Mouse (Mus musculus) thymus, adult 18-20 months (tissue): Measurements from ENCODE around the gene Glyat.
"Not testable (repeated sequence)": the region's sequence is repeated elsewhere in the genome, so short reads cannot be mapped to it uniquely, and the experiment has no call there.

Source experiments
- DNase-seq, 2 experiments: peaks; one replicate each; pipeline ENCODE4 v3.0.0; 2022; ENCODE audit warnings: mixed read lengths in 2 of 2

Gene Glyat

GRCm38 (mm10) chr19:12633176-12633575, at the start of gene Glyat:
TSS of gene Glyat (plus strand) at chr19:12633308.
- DNase-seq = no peak

- no peak for DNase-seq
These were observed 47.8 kb upstream of the Glyat start for GRCm38 (mm10) chr19:12585310-12585709.

- DNase-seq = peak; percentile 28 to 62
These were observed 41.2 kb upstream of the Glyat start for GRCm38 (mm10) chr19:12591908-12592307.

- no peak for DNase-seq
These were observed 38.0 kb upstream of the Glyat start for GRCm38 (mm10) chr19:12595135-12595529.

GRCm38 (mm10) chr19:12595530-12596289, 37.4 kb upstream of the Glyat start:
- DNase-seq = peak; percentile 19 to 27

- DNase-seq = no peak
These were observed 36.6 kb upstream of the Glyat start for GRCm38 (mm10) chr19:12596290-12597072.

- DNase-seq = no peak
These were observed 36.1 kb upstream of the Glyat start for GRCm38 (mm10) chr19:12597073-12597405.

- no peak for DNase-seq
These were observed 34.4 kb upstream of the Glyat start for GRCm38 (mm10) chr19:12598674-12599073.

- no peak for DNase-seq
These were observed 33.4 kb upstream of the Glyat start, which contains the start of gene Gm4952 for GRCm38 (mm10) chr19:12599674-12600073. TSS of gene Gm4952 (plus strand) at chr19:12599974.

GRCm38 (mm10) chr19:12600684-12601480, 32.2 kb upstream of the Glyat start:
- no peak for DNase-seq

- no peak for DNase-seq
These were observed 24.8 kb upstream of the Glyat start for GRCm38 (mm10) chr19:12608336-12608735.

GRCm38 (mm10) chr19:12613646-12614045, 19.5 kb upstream of the Glyat start:
- no peak for DNase-seq

- DNase-seq = no peak
These were observed 1.2 kb downstream of the Glyat start for GRCm38 (mm10) chr19:12634259-12634658.

- DNase-seq = no peak
These were observed 1.9 kb downstream of the Glyat start for GRCm38 (mm10) chr19:12634963-12635362.

GRCm38 (mm10) chr19:12636863-12637262, 3.8 kb downstream of the Glyat start:
- no peak for DNase-seq

- no peak for DNase-seq
These were observed 4.9 kb downstream of the Glyat start for GRCm38 (mm10) chr19:12638049-12638448.

- no peak for DNase-seq
These were observed 16.4 kb downstream of the Glyat start for GRCm38 (mm10) chr19:12649511-12649910.

- no peak for DNase-seq
These were observed 33.0 kb downstream of the Glyat start for GRCm38 (mm10) chr19:12666156-12666555.

GRCm38 (mm10) chr19:12668601-12669000, 35.5 kb downstream of the Glyat start:
- not testable (repeated sequence) for DNase-seq

GRCm38 (mm10) chr19:12670139-12670538, 37.0 kb downstream of the Glyat start, which contains the start of gene Olfr1442:
TSS of gene Olfr1442 (plus strand) at chr19:12670439.
- no peak for DNase-seq

GRCm38 (mm10) chr19:12671051-12671450, 37.9 kb downstream of the Glyat start:
- no peak for DNase-seq

GRCm38 (mm10) chr19:12677812-12678211, 44.7 kb downstream of the Glyat start, which contains the start of gene Olfr1443:
TSS of gene Olfr1443 (plus strand) at chr19:12678112.
- no peak for DNase-seq

GRCm38 (mm10) chr19:12684638-12685037, 51.5 kb downstream of the Glyat start:
- DNase-seq = no peak
